Mouse (Mus musculus): ENCODE data around the gene Kifc3. TPM values are rescaled to one million over a fixed set of nuclear protein-coding genes. Genes with fewer than 3 reads are reported as not detected.

Gene Kifc3
- total RNA-seq, 2 experiments from 2014 or later = 80.0 to 89.0 TPM

GRCm38 (mm10) chr8:95134186-95134585 lies 68.4 kb downstream of the Kifc3 start:
- no peak for DNase-seq

GRCm38 (mm10) chr8:95131983-95132382 lies 70.6 kb downstream of the Kifc3 start:
- no peak for DNase-seq

GRCm38 (mm10) chr8:95130966-95131537 lies 71.6 kb downstream of the Kifc3 start:
- peak; percentile 68 for DNase-seq

- DNase-seq = no peak
Observed at GRCm38 (mm10) chr8:95128750-95129260, 73.8 kb downstream of the Kifc3 start.

- no peak for DNase-seq
Observed at GRCm38 (mm10) chr8:95127658-95128057, 75.0 kb downstream of the Kifc3 start.

GRCm38 (mm10) chr8:95126497-95126896 lies 76.1 kb downstream of the Kifc3 start:
- no peak for DNase-seq

- no peak for DNase-seq
Observed at GRCm38 (mm10) chr8:95123455-95123854, 79.2 kb downstream of the Kifc3 start.

GRCm38 (mm10) chr8:95113750-95114149 lies 88.9 kb downstream of the Kifc3 start:
- peak; percentile 37 for DNase-seq

- DNase-seq = peak; percentile 50
Observed at GRCm38 (mm10) chr8:95113108-95113507, 89.5 kb downstream of the Kifc3 start.

- DNase-seq = no peak
Observed at GRCm38 (mm10) chr8:95112594-95112993, 90.0 kb downstream of the Kifc3 start.

GRCm38 (mm10) chr8:95107306-95107705 lies 95.3 kb downstream of the Kifc3 start:
- no peak for DNase-seq

- DNase-seq = no peak
Observed at GRCm38 (mm10) chr8:95101972-95102371, 100.6 kb downstream of the Kifc3 start.

GRCm38 (mm10) chr8:95099009-95099408 lies 103.6 kb downstream of the Kifc3 start:
- DNase-seq = peak; percentile 90

- no peak for DNase-seq
Observed at GRCm38 (mm10) chr8:95093574-95093973, 109.0 kb downstream of the Kifc3 start.

- no peak for DNase-seq
Observed at GRCm38 (mm10) chr8:95085432-95086141, 117.0 kb downstream of the Kifc3 start.

- DNase-seq = no peak
Observed at GRCm38 (mm10) chr8:95084744-95085431, 117.7 kb downstream of the Kifc3 start.

GRCm38 (mm10) chr8:95084261-95084660 lies 118.4 kb downstream of the Kifc3 start:
- no peak for DNase-seq

- no peak for DNase-seq
Observed at GRCm38 (mm10) chr8:95081650-95082049, 121.0 kb downstream of the Kifc3 start.

GRCm38 (mm10) chr8:95080381-95081341 lies 122.0 kb downstream of the Kifc3 start, which contains the start of gene Katnb1:
Katnb1 (plus strand) TSS chr8:95081186.
- peak; percentile 96 for DNase-seq

- no peak for DNase-seq
Observed at GRCm38 (mm10) chr8:95079305-95079704, 123.3 kb downstream of the Kifc3 start.

- no peak for DNase-seq
Observed at GRCm38 (mm10) chr8:95078055-95078454, 124.6 kb downstream of the Kifc3 start.

GRCm38 (mm10) chr8:95076151-95076550 lies 126.5 kb downstream of the Kifc3 start:
- DNase-seq = no peak

Measured in adrenal gland, postnatal 10 days (tissue).